Mouse (Mus musculus): ENCODE results near the gene Slc25a11.

Slc25a11 gene

DNA sequence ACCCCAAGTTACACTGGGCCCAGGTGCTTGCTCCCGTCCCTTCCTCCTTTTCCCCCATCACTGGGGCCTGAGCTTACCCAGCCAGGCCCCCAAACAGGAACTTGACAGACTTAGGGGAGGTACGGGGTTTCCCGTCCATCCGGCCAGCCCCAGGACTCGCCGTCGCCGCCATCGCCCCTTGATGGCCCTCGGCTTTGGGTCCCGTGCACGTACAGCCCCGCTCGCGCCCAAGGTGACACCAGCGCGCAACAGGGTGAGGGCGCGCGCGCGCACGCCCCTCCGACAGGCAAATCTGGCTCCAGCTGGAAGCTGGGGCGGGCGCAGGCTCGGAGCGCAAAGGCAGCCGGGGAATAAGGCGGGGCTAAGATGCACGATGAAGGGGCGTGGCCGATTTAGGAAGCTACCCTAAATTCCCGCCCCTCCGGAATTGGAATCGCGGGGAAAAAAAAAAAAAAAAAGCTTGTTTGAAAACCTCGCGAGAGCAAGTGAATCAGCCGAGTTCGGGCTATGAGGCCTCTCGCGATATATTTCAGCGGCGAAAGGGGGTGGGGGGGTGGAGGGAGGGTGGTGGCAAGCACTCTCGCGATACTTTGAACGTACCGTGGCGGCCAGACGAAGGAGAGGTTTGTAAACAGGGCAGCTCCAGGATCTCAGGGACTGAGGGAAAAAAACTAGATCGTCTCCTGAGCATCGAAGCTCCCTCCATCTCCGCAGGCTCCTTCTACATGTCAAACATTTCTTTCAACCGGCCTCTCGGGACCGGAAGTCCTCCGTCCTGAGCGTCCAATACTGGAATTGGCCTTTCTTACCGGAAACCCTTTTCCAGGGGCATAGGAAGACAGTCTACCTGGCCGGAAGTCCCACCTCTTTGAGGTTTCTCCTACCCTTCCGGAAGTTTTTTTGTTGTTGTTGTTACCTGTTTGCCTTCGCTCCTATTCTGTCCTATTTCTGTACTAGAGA is at the start of gene Slc25a11, which contains the start of gene Rnf167:
TSS of gene Slc25a11 (minus strand) at position 789 of the 960 bp plus-strand sequence.
TSS of gene Rnf167 (plus strand) at position 545 of the 960 bp plus-strand sequence.
- peak; percentile 97 for DNase-seq (ENCODE audit: low spot score in 2 of 2)

GRCm38 (mm10) chr11:70693504-70693903 is 46.2 kb upstream of the Slc25a11 start:
- no peak for DNase-seq (ENCODE audit: low spot score in 2 of 2)

GRCm38 (mm10) chr11:70689578-70689977 is 42.3 kb upstream of the Slc25a11 start:
- no peak for DNase-seq (ENCODE audit: low spot score in 2 of 2)

- DNase-seq (ENCODE audit: low spot score in 2 of 2), result no peak
These were observed 41.1 kb upstream of the Slc25a11 start for GRCm38 (mm10) chr11:70688372-70688771.

DNA sequence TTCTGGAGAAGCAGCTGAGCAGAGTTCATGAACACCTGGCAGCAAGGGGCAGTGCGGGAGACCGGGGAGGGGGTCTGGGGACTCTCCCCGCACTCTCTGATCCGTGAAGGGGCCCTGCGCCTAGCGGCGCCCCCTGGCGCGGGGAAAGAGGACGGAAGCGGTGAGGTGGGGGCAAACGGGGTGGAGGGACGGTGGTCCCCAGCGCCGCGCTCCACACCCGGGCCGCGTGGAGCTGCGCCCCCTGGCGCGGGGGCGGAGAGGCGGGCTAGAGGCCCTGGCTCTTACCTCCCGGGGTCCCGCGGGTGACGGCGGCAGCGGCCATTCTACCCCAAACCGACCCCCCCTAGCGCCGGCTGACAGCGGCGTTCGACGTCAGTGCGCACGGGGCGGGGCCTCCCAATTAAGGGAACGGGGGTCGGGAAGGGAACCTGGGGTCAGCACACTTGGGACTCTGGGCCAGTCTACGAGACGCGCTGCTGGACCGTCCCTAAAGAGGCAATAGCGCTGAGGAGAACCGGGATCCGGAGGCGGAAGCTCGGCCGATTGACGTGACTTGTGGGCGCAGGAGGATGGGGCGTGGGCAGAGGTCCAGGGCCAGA is 40.4 kb upstream of the Slc25a11 start, which contains the start of gene Camta2:
TSS of gene Camta2 (minus strand) at position 505 of the 599 bp plus-strand sequence.
- peak; percentile 79 to 83 for DNase-seq (ENCODE audit: low spot score in 2 of 2)

- no peak for DNase-seq (ENCODE audit: low spot score in 2 of 2)
These were observed 39.8 kb upstream of the Slc25a11 start for GRCm38 (mm10) chr11:70686901-70687566.

GRCm38 (mm10) chr11:70683640-70684039 is 36.4 kb upstream of the Slc25a11 start:
- DNase-seq (ENCODE audit: low spot score in 2 of 2), result no peak

- DNase-seq (ENCODE audit: low spot score in 2 of 2), result no peak
These were observed 34.8 kb upstream of the Slc25a11 start for GRCm38 (mm10) chr11:70681897-70682581.

GRCm38 (mm10) chr11:70681170-70681569 is 33.9 kb upstream of the Slc25a11 start:
- no peak for DNase-seq (ENCODE audit: low spot score in 2 of 2)

DNA sequence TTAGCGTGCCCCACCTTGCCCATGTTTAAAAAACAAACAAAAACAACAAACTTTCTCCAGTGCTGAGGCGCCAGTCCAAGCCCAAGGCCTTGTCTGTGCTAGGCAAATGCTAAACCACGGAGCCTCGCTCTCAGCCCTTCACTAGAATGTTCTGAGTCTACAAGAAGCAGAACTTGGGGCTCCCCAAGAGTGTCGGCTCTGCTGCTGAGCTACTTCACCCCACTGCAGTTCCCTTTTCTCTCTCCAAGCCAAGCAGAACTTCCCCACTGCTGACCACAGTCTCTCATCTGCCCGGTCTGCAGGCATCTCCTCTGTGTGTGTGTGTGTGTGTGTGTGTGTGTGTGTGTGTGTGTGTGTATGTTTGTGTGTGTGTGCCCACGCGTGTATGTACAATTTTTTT is 32.6 kb upstream of the Slc25a11 start:
- DNase-seq (ENCODE audit: low spot score in 2 of 2), result peak; percentile 79 to 81

DNA sequence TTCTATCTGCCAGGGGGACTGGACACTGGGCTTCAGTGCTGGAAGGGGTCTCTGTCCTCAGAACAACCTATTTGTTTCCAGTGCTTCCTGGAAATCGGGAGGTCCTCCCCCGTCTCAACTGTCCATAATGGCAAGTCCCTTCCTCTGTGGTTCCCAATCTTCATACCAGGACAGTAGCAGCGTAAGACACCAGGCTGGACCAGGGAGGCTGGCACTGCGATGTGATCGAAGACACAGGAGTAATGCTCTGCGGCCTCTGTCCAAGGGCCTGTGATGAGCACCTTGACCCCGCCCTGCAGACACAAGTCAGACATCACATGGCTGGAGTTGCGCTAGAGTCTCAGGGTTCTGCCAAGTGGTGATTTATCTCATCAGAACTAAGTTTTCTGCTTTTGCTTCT is 32.1 kb upstream of the Slc25a11 start:
- no peak for DNase-seq (ENCODE audit: low spot score in 2 of 2)

GRCm38 (mm10) chr11:70678576-70678975 is 31.3 kb upstream of the Slc25a11 start:
- DNase-seq (ENCODE audit: low spot score in 2 of 2), result no peak

DNA sequence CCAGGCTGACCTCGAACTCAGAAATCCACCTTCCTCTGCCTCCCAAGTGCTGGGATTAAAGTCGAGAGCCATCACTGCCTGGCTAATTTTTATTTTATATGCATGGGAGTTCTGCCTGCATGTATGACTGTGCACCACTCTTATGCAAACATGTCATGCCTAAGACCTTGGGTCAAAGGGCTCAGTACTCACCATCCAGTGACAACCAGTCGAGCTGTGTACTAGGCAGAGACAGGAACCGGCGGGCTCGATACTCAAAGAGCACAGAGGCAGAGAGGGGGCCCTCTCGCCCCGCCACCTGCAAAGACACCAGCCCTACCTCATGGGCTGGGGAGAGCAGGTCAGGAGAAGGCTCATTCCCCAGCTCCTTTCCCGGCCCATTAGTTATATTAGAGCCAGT is 30.8 kb upstream of the Slc25a11 start:
- no peak for DNase-seq (ENCODE audit: low spot score in 2 of 2)

GRCm38 (mm10) chr11:70674501-70674900 is 27.2 kb upstream of the Slc25a11 start:
- DNase-seq (ENCODE audit: low spot score in 2 of 2), result no peak

- no peak for DNase-seq (ENCODE audit: low spot score in 2 of 2)
These were observed 26.7 kb upstream of the Slc25a11 start for GRCm38 (mm10) chr11:70674014-70674413.

GRCm38 (mm10) chr11:70671333-70672047 is 24.2 kb upstream of the Slc25a11 start:
- no peak for DNase-seq (ENCODE audit: low spot score in 2 of 2)

- no peak for DNase-seq (ENCODE audit: low spot score in 2 of 2)
These were observed 23.2 kb upstream of the Slc25a11 start for GRCm38 (mm10) chr11:70670483-70670882.

- DNase-seq (ENCODE audit: low spot score in 2 of 2), result peak; percentile 87 to 89
These were observed 22.5 kb upstream of the Slc25a11 start for GRCm38 (mm10) chr11:70669582-70670345.

DNA sequence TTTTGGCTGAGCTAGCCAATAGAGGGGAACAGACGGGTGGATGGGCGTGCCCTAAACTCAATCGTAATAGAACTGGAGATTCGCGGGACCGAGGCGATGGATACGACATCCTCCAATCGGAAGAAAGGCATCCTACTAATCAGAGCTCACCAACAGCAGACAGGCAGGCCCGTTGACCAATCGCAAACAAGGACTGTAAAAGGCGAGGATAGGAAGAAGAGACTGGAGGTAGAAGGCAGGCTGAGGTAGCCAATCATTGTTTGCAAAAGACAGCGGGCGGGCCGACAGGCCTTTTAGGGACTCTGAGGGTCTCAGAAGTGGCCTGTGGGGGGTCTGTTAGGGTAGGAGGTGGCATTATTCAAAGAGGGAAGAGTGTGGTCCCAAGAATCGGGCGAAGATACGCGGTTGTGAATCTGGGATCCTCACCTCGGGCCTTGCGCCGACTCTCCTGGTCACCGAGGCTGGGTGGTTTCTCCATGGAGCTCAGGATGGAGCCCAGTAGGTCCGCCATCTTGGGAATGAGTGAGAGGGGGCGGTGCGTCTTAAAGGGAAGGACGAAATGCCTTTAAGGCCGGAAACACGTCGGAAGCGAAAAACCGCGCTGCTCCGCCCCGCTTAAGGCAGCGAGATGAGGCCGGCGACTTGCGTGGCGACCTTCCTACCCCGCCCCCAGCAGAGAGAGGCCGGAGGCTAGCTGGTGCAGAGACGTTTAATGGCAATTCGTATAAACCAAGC is 21.7 kb upstream of the Slc25a11 start, which contains the start of gene Spag7:
TSS of gene Spag7 (minus strand) at position 646 of the 735 bp plus-strand sequence.
- peak; percentile 98 for DNase-seq (ENCODE audit: low spot score in 2 of 2)
